Mouse (Mus musculus): ENCODE data around the gene Cdk2ap2. TPM values are rescaled to one million over a fixed set of nuclear protein-coding genes. Genes with fewer than 3 reads are reported as not detected.

Cdk2ap2 gene
- polyA plus RNA-seq, 1 experiment from 2014 or later, result 68.0 TPM

- Histone ChIP-seq H3K4me2 (replicated peaks) (peak within 1 kb of the TSS; percentile 78), H3K27ac (replicated peaks) (peak within 1 kb of the TSS; percentile 52; the same call in 1 of the 2 replicates), H3K4me1 (peaks cover 55% of the 10 kb centered on the region), H3K36me3 (0 out of 2 replicates have a peak, but pooled peaks cover 7% of the 10 kb centered on the region), H3K9me3 (no peaks in the 10 kb centered on the region), H3K4me3 (peak within 1 kb of the TSS; percentile 55), H3K9ac (replicated peaks) (peak within 1 kb of the TSS; percentile 65), H3K27me3 (peaks cover 46% of the 10 kb centered on the region)
- WGBS, result 2% methylated on average over 52 of the region's 53 CpGs
- no peak for ATAC-seq (ENCODE audit: low FRiP score, low read depth)
Measured at GRCm38 (mm10) chr19:4099837-4100717, 3.1 kb downstream of the Cdk2ap2 start, which contains the start of gene Pitpnm1. TSS of gene Pitpnm1 (plus strand) at chr19:4099998.

- 0 out of 2 replicates have a peak, but pooled peaks cover 7% of the 10 kb centered on the region for H3K36me3 ChIP-seq
- peak; percentile 17; the same call in 1 of the 2 replicates for ATAC-seq (ENCODE audit: low FRiP score, low read depth)
Measured at GRCm38 (mm10) chr19:4100718-4101261, 3.8 kb downstream of the Cdk2ap2 start.

DNA sequence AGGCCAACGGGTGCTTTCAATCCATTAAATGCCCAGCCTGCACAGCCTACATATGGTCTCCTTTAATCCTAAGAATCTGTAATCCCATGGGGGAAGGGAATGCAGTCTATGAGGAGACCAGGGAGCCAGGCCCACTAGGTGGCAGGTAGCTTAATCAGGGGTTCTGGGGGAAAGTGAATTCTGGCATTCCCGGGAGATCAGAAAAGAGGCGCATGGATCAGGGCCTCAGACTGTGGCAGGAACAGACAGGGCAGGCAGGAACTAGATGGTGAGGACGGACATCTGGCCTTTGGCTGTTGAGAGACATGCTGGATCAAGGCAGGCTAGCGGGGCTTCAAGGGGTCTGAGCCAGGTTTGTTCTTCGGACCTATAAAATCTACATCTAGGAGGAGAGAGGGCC lies 4.5 kb downstream of the Cdk2ap2 start:
- Histone ChIP-seq H3K4me1 (peaks cover 48% of the 10 kb centered on the region), H3K4me2 (replicated peaks) (peak overlapping the region; percentile 78), H3K27ac (replicated peaks) (no peak overlapping the region), H3K36me3 (0 out of 2 replicates have a peak, but pooled peaks cover 7% of the 10 kb centered on the region), H3K9ac (replicated peaks) (peak overlapping the region; percentile 65), H3K27me3 (peaks cover 46% of the 10 kb centered on the region), H3K9me3 (no peaks in the 10 kb centered on the region), H3K4me3 (peak overlapping the region; percentile 55)
- 41% methylated on average over 6 of the region's 6 CpGs for WGBS
- no peak for ATAC-seq (ENCODE audit: low FRiP score, low read depth)

More at GRCm38 (mm10) chr19:4100718-4101261, 3.8 kb downstream of the Cdk2ap2 start:
- Histone ChIP-seq H3K9ac (replicated peaks) (peak overlapping the region; percentile 65), H3K9me3 (no peaks in the 10 kb centered on the region), H3K27ac (replicated peaks) (peak overlapping the region; percentile 52; the same call in 1 of the 2 replicates), H3K4me1 (peaks cover 55% of the 10 kb centered on the region), H3K4me2 (replicated peaks) (peak overlapping the region; percentile 78), H3K4me3 (peak overlapping the region; percentile 55), H3K27me3 (peaks cover 46% of the 10 kb centered on the region)
- WGBS, result under 1% methylated on average over 52 of the region's 52 CpGs

DNA sequence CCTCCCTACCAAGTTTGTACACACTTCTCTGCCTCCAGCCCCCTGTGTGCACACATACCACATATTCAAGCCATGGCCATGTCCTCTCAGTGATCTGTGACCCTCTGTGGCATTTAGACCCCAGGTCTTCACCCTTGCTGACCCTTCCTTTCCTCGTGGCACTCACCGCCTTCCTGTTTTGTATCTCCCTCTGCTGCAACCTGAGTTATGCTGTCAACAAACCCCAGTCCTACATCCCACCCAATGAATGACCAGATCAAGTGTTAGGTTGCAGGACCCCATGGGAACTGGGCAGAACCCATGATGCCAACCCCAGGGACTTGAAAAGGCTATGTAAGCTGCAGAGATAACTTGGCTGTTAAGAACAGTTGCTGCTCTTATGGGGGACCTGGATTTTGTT lies 5.1 kb downstream of the Cdk2ap2 start:
- Histone ChIP-seq H3K9me3 (no peaks in the 10 kb centered on the region), H3K27me3 (peaks cover 46% of the 10 kb centered on the region), H3K9ac (replicated peaks) (no peak overlapping the region), H3K4me3 (no peak overlapping the region; the same call in 1 of the 2 replicates), H3K27ac (replicated peaks) (no peak overlapping the region), H3K4me2 (replicated peaks) (peak overlapping the region; percentile 78; the same call in 1 of the 2 replicates), H3K4me1 (peaks cover 47% of the 10 kb centered on the region), H3K36me3 (0 out of 2 replicates have a peak, but pooled peaks cover 7% of the 10 kb centered on the region)
- 88% methylated on average over 2 of the region's 2 CpGs for WGBS
- ATAC-seq (ENCODE audit: low FRiP score, low read depth), result no peak

DNA sequence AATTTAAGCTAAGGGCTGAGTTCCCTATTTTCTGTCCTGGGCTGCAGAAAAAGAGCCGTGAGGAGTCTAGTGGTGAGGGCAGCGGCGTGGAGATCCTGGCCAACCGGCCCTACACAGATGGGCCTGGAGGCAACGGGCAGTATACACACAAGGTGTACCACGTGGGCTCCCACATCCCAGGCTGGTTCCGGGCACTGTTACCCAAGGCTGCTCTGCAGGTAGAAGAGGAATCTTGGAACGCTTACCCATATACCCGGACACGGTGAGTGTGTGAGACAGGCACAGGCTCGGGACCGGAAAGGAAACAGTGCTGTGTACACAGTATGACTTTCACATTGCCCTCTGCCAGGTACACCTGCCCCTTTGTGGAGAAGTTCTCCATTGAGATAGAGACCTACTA lies 5.6 kb downstream of the Cdk2ap2 start:
- no peak for ATAC-seq (ENCODE audit: low FRiP score, low read depth)
- Histone ChIP-seq H3K4me1 (peaks cover 43% of the 10 kb centered on the region), H3K27ac (replicated peaks) (no peak overlapping the region), H3K9ac (replicated peaks) (no peak overlapping the region), H3K4me2 (replicated peaks) (no peak overlapping the region), H3K9me3 (no peaks in the 10 kb centered on the region), H3K4me3 (no peak overlapping the region), H3K27me3 (peaks cover 46% of the 10 kb centered on the region), H3K36me3 (0 out of 2 replicates have a peak, but pooled peaks cover 7% of the 10 kb centered on the region)
- WGBS, result 94% methylated on average over 12 of the region's 12 CpGs

DNA sequence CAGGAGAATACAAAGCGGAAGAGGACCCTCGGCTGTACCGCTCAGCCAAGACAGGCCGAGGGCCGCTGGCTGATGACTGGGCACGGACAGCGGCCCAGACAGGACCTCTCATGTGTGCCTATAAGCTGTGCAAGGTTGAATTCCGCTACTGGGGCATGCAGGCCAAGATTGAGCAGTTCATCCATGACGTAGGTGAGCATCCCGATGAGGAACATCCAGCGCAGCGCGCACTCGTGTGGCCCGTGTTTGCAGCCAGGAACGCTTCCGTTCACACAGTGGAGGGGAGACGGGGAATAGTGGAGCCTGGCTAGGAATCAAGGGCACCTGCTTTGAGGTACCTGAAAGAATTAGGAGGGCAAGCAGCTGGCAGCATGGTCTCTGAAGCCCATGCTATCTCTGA lies 6.3 kb downstream of the Cdk2ap2 start:
- WGBS, result 94% methylated on average over 18 of the region's 18 CpGs
- Histone ChIP-seq H3K9ac (replicated peaks) (no peak overlapping the region), H3K4me3 (no peak overlapping the region), H3K4me1 (peaks cover 37% of the 10 kb centered on the region), H3K4me2 (replicated peaks) (no peak overlapping the region), H3K27ac (replicated peaks) (no peak overlapping the region), H3K36me3 (peaks cover 10% of the 10 kb centered on the region; the same call in 1 of the 2 replicates), H3K27me3 (peaks cover 46% of the 10 kb centered on the region), H3K9me3 (no peaks in the 10 kb centered on the region)
- ATAC-seq (ENCODE audit: low FRiP score, low read depth), result no peak

- WGBS, result 81% methylated on average over 3 of the region's 3 CpGs
- ATAC-seq (ENCODE audit: low FRiP score, low read depth), result no peak
- Histone ChIP-seq H3K4me1 (peaks cover 32% of the 10 kb centered on the region), H3K9me3 (no peaks in the 10 kb centered on the region), H3K27me3 (peaks cover 46% of the 10 kb centered on the region), H3K36me3 (peaks cover 13% of the 10 kb centered on the region; the same call in 1 of the 2 replicates), H3K4me2 (replicated peaks) (no peak overlapping the region), H3K9ac (replicated peaks) (no peak overlapping the region), H3K27ac (replicated peaks) (no peak overlapping the region), H3K4me3 (no peak overlapping the region)
Measured at GRCm38 (mm10) chr19:4103792-4104191, 6.8 kb downstream of the Cdk2ap2 start.

- Histone ChIP-seq H3K4me1 (peaks cover 22% of the 10 kb centered on the region), H3K27me3 (peaks cover 41% of the 10 kb centered on the region), H3K4me2 (replicated peaks) (no peak overlapping the region), H3K9me3 (no peaks in the 10 kb centered on the region), H3K27ac (replicated peaks) (no peak overlapping the region), H3K4me3 (no peak overlapping the region), H3K9ac (replicated peaks) (no peak overlapping the region), H3K36me3 (peaks cover 13% of the 10 kb centered on the region; the same call in 1 of the 2 replicates)
- ATAC-seq (ENCODE audit: low FRiP score, low read depth), result no peak
- WGBS, result 90% methylated on average over 16 of the region's 16 CpGs
Measured at GRCm38 (mm10) chr19:4104675-4105194, 7.8 kb downstream of the Cdk2ap2 start.

DNA sequence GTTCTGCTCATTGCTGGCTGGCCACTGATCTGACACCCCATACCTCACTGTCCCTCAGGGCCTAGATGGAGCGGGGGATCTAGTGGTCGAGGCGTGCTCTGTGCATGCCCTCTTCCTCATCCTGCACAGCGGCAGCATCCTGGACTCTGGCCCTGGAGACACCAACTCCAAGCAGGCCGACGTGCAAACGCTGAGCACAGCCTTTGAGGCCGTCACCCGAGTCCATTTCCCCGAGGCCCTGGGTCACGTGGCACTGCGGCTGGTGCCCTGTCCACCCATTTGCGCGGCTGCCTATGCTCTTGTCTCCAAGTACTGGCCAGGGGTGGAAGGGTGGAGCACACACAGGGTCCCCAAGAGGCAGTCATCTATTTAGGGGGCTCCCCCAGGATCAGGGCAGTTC lies 9.7 kb downstream of the Cdk2ap2 start:
- H3K4me1 ChIP-seq, result peaks cover 3% of the 10 kb centered on the region; the same call in 1 of the 2 replicates
- 92% methylated on average over 14 of the region's 14 CpGs for WGBS
- H3K27ac ChIP-seq (replicated peaks), result no peak overlapping the region
- H3K27me3 ChIP-seq, result peaks cover 21% of the 10 kb centered on the region
- H3K4me3 ChIP-seq, result no peak overlapping the region
- H3K9me3 ChIP-seq, result no peaks in the 10 kb centered on the region
- peaks cover 16% of the 10 kb centered on the region; the same call in 1 of the 2 replicates for H3K36me3 ChIP-seq
- H3K4me2 ChIP-seq (replicated peaks), result no peak overlapping the region
- ATAC-seq (ENCODE audit: low FRiP score, low read depth), result no peak
- no peak overlapping the region for H3K9ac ChIP-seq (replicated peaks)

- WGBS, result 85% methylated on average over 9 of the region's 9 CpGs
- Histone ChIP-seq H3K9me3 (no peaks in the 10 kb centered on the region), H3K9ac (replicated peaks) (no peak overlapping the region), H3K27ac (replicated peaks) (no peak overlapping the region), H3K4me2 (replicated peaks) (no peak overlapping the region), H3K4me3 (no peak overlapping the region), H3K27me3 (peaks cover 3% of the 10 kb centered on the region; the same call in 1 of the 2 replicates), H3K4me1 (no peaks in the 10 kb centered on the region), H3K36me3 (peaks cover 34% of the 10 kb centered on the region)
- ATAC-seq (ENCODE audit: low FRiP score, low read depth), result no peak
Measured at GRCm38 (mm10) chr19:4108535-4108934, 11.6 kb downstream of the Cdk2ap2 start.

GRCm38 (mm10) chr19:4112063-4112960 lies 15.3 kb downstream of the Cdk2ap2 start:
- Histone ChIP-seq H3K4me2 (replicated peaks) (no peak overlapping the region), H3K4me1 (no peaks in the 10 kb centered on the region), H3K9ac (replicated peaks) (no peak overlapping the region), H3K36me3 (peaks cover 62% of the 10 kb centered on the region), H3K27me3 (no peaks in the 10 kb centered on the region), H3K4me3 (no peak overlapping the region), H3K9me3 (no peaks in the 10 kb centered on the region), H3K27ac (replicated peaks) (no peak overlapping the region)
- ATAC-seq (ENCODE audit: low FRiP score, low read depth), result no peak
- WGBS, result 96% methylated on average over 26 of the region's 26 CpGs
